Mouse (Mus musculus) cerebellum, adult 11 months (tissue): ENCODE results near the gene Dennd6a.

Experiments
- DNase-seq: peaks from one replicate; pipeline ENCODE4 v3.0.0; 2022

Dennd6a gene

GRCm38 (mm10) chr14:26576255-26576780 lies 2.7 kb downstream of the Dennd6a start:
- DNase-seq = peak; percentile 19

GRCm38 (mm10) chr14:26578791-26579191 lies 5.1 kb downstream of the Dennd6a start:
- DNase-seq = peak; percentile 4

GRCm38 (mm10) chr14:26579346-26580343 lies 6.0 kb downstream of the Dennd6a start:
- DNase-seq = peak; percentile 85

GRCm38 (mm10) chr14:26583645-26584044 lies 10.0 kb downstream of the Dennd6a start:
- no peak for DNase-seq

GRCm38 (mm10) chr14:26587116-26587515 lies 13.5 kb downstream of the Dennd6a start:
- DNase-seq = no peak

- no peak for DNase-seq
Measured at GRCm38 (mm10) chr14:26591353-26591752, 17.7 kb downstream of the Dennd6a start.

GRCm38 (mm10) chr14:26593281-26593895 lies 19.7 kb downstream of the Dennd6a start:
- no peak for DNase-seq

GRCm38 (mm10) chr14:26595167-26595566 lies 21.5 kb downstream of the Dennd6a start:
- DNase-seq = no peak

- no peak for DNase-seq
Measured at GRCm38 (mm10) chr14:26595695-26596365, 22.2 kb downstream of the Dennd6a start.

- DNase-seq = no peak
Measured at GRCm38 (mm10) chr14:26605354-26605753, 31.7 kb downstream of the Dennd6a start.

GRCm38 (mm10) chr14:26609674-26610073 lies 36.0 kb downstream of the Dennd6a start:
- no peak for DNase-seq

- no peak for DNase-seq
Measured at GRCm38 (mm10) chr14:26610689-26611088, 37.0 kb downstream of the Dennd6a start.

GRCm38 (mm10) chr14:26625301-26625700 lies 51.6 kb downstream of the Dennd6a start:
- DNase-seq = no peak

- DNase-seq = no peak
Measured at GRCm38 (mm10) chr14:26626605-26627140, 53.0 kb downstream of the Dennd6a start.

GRCm38 (mm10) chr14:26637025-26637850 lies 63.6 kb downstream of the Dennd6a start:
- DNase-seq = peak; percentile 40

- peak; percentile 98 for DNase-seq
Measured at GRCm38 (mm10) chr14:26637851-26638707, 64.4 kb downstream of the Dennd6a start, which contains the start of gene Arf4. TSS of gene Arf4 (plus strand) at chr14:26638074.

- DNase-seq = peak; percentile 40
Measured at GRCm38 (mm10) chr14:26638708-26639084, 65.0 kb downstream of the Dennd6a start.

- DNase-seq = no peak
Measured at GRCm38 (mm10) chr14:26639251-26639650, 65.6 kb downstream of the Dennd6a start.

GRCm38 (mm10) chr14:26639961-26640360 lies 66.3 kb downstream of the Dennd6a start:
- peak; percentile 11 for DNase-seq

- DNase-seq = no peak
Measured at GRCm38 (mm10) chr14:26643006-26643624, 69.5 kb downstream of the Dennd6a start.
